Mouse (Mus musculus) megakaryocyte, embryonic 14.5 days (primary cell): ENCODE measurements around the gene Col25a1. TPM values are rescaled to one million over a fixed set of nuclear protein-coding genes. Genes with fewer than 3 reads are reported as not detected.

Source experiments
- H3K27me3 ChIP-seq: replicated peaks from 2 replicates; pipeline ENCODE3; 2012; ENCODE audit warnings: inconsistent platforms
- H3K36me3 ChIP-seq: replicated peaks from 2 replicates; pipeline ENCODE3; 2012; ENCODE audit warnings: low read length, inconsistent platforms, mixed read lengths
- H3K4me1 ChIP-seq: 2 replicates; pipeline ENCODE4 v1.6.1; 2012; ENCODE audit warnings: inconsistent platforms
- H3K4me3 ChIP-seq: replicated peaks from 2 replicates; pipeline ENCODE3; 2012; ENCODE audit warnings: moderate library complexity, mild to moderate bottlenecking, inconsistent platforms
- H3K9me3 ChIP-seq: 2 replicates; pipeline ENCODE4 v1.6.1; 2012; ENCODE audit warnings: inconsistent platforms
- FLI1 ChIP-seq: IDR thresholded peaks from 2 replicates; pipeline ENCODE4 v1.6.1; 2012; ENCODE audit warnings: low read length, inconsistent platforms, mixed read lengths
- GATA1 ChIP-seq: IDR thresholded peaks from 3 replicates; pipeline ENCODE4 v1.6.1; 2012; ENCODE audit warnings: mixed read lengths, low read length, inconsistent platforms, borderline replicate concordance
- polyA plus RNA-seq: library from polyadenylated mRNA; stranded (reverse); fragments of >175 nt; gene quantifications from 2 replicates; pipeline ENCODE4 v1.2.3, GENCODE M21; 2012; ENCODE audit warnings: low replicate concordance; ENCODE audit not compliant: insufficient read depth

The Col25a1 gene
- polyA plus RNA-seq, 1 experiment, result 0.06 TPM

DNA sequence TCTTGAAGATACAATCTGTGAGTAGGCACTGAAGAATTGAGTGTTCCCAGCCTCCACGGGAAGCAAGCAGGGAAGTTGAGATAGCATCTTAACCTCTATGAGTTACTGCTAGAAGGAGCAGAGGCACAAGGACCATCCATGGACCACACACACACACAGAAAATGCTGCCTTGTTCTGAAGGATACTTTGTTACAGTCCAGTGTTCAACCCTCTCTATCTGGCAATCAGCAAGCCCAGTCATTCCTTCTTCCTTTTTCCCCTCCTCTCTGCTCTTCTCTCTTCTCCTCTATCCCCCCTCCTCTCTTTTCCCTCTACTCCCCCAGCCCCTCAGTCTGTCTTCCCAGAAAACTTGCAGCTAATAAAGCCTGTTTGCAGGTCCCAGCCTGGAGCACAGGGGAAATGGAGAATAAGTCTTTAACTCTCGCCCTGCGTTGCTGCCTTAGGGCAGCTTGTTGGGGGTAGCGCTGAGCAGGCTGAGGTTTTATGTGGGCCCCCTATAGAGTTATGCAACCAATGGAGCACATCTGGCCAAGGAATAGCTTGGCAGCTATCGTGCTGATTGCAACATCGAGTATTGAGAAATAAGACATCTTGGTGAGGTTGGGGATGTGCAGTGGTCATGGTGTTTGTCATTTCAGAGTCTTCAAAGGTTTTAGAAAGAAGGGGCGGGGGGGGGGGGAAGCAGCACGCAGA lies 235.8 kb downstream of the Col25a1 start:
- peaks cover 16% of the 10 kb centered on the region for H3K9me3 ChIP-seq
- no peak overlapping the region for H3K4me3 ChIP-seq
- H3K36me3 ChIP-seq, result no peaks in the 10 kb centered on the region
- H3K4me1 ChIP-seq, result no peaks in the 10 kb centered on the region
- H3K27me3 ChIP-seq, result no peaks in the 10 kb centered on the region
- TF ChIP-seq GATA1 (no peak), FLI1 (no peak)

- Histone ChIP-seq H3K9me3 (peaks cover 19% of the 10 kb centered on the region), H3K36me3 (no peaks in the 10 kb centered on the region), H3K27me3 (no peaks in the 10 kb centered on the region), H3K4me3 (no peak overlapping the region), H3K4me1 (no peaks in the 10 kb centered on the region)
- TF ChIP-seq FLI1 (no peak), GATA1 (no peak)
Measured at GRCm38 (mm10) chr3:130368352-130368751, 237.1 kb downstream of the Col25a1 start.

GRCm38 (mm10) chr3:130369113-130369512 lies 237.8 kb downstream of the Col25a1 start:
- H3K27me3 ChIP-seq, result no peaks in the 10 kb centered on the region
- H3K4me1 ChIP-seq, result no peaks in the 10 kb centered on the region
- no peak for TF ChIP-seq FLI1
- no peak for TF ChIP-seq GATA1
- H3K4me3 ChIP-seq, result no peak overlapping the region
- H3K36me3 ChIP-seq, result no peaks in the 10 kb centered on the region
- peaks cover 19% of the 10 kb centered on the region for H3K9me3 ChIP-seq

DNA sequence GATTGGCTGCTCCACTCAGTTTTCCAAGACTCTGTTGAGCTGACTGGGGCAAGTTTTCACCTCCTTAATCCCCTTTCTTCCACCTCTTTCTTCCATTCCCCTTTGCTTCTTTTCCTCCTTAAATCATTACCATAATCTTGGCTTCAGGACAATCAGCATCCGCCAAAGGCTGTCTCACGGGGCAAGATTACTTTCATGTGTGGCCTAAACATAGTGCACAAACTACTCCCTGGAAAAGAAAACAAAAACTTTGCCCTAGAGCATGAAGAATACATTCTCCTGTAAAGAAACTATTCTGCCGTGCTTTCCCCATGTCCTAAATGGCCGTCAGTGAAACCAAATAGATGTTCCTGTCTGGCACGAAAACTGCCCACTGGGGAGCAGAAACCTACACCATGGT lies 238.9 kb downstream of the Col25a1 start:
- Histone ChIP-seq H3K4me1 (no peaks in the 10 kb centered on the region), H3K36me3 (no peaks in the 10 kb centered on the region), H3K9me3 (peaks cover 16% of the 10 kb centered on the region; the same call in 1 of the 2 replicates), H3K4me3 (no peak overlapping the region), H3K27me3 (no peaks in the 10 kb centered on the region)
- TF ChIP-seq FLI1, result no peak
- TF ChIP-seq GATA1, result no peak

DNA sequence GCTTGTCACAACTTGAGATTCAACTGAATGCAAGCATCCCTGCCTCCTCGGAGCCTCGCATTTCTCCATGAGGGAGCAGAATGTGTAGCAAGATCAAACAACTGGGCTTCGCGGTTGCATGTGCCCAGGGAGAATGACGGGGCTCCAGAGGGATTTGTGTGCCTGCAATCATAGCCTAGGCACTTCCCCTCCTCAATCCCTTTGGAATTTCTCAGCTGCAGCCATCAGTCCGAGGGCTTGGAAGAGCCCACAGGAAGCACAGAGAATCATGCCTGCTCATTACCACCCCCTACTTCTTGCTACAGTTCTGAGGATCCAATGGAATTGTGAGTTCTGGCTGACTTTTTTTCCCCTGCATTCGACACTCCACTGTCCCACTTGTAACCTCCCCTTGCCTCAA lies 241.8 kb downstream of the Col25a1 start:
- Histone ChIP-seq H3K27me3 (no peaks in the 10 kb centered on the region), H3K36me3 (no peaks in the 10 kb centered on the region), H3K9me3 (peaks cover 12% of the 10 kb centered on the region; the same call in 1 of the 2 replicates), H3K4me3 (no peak overlapping the region), H3K4me1 (no peaks in the 10 kb centered on the region)
- no peak for TF ChIP-seq FLI1

DNA sequence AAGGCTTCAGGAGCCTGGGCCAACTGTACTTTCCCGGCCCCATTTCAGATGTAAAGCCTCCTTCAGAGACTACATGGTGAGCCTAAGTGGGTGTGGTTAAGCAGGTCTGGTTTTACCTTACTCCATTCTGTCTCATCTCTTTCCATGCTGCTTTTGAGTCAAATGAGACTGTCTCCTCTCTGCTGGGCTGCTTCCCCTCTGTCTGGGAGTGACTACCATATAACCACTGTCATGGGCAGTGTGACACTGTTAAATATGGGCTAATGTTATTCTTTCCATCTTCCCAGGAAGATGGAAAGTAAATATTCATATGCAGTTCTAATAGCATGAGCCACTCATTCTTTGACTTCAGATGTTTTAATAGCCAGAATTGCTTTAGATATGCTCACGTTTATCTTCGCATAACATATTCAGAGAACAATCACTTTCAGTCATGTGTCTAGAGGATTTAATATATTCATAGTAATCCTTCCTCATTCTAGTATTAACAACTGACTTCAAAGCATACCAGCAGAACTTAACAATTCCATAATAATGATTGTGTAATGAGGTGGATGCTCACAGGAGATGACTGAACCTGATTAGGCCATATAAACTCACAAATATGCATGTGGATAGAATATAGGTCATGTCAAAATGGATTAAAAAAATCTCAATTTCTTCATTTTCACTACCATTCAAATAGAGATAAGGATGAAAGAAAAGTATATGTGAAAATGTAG lies 243.5 kb downstream of the Col25a1 start:
- no peaks in the 10 kb centered on the region for H3K4me1 ChIP-seq
- H3K36me3 ChIP-seq, result no peaks in the 10 kb centered on the region
- peaks cover 16% of the 10 kb centered on the region for H3K9me3 ChIP-seq
- no peak overlapping the region for H3K4me3 ChIP-seq
- no peak for TF ChIP-seq FLI1
- TF ChIP-seq GATA1, result no peak
- no peaks in the 10 kb centered on the region for H3K27me3 ChIP-seq

DNA sequence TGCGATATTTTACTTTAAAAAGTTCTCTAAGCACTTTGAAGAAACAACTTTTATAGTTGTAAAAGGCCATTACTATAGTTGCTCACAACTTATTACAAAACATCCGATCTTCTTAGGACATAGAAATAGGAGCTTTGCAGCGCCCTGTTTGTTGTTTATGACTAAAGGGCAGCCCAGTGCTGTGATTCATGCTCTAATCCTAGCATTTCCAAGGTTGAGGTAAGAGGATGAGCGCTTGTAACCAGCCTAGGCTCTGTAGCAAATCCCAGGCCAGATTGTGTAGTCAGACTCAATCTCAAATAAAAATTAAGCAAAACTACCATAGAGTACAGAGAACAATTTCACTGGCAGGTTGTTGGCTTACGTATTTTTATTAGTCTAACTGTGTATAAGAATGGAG lies 246.5 kb downstream of the Col25a1 start:
- Histone ChIP-seq H3K36me3 (no peaks in the 10 kb centered on the region), H3K4me1 (no peaks in the 10 kb centered on the region), H3K4me3 (no peak overlapping the region), H3K27me3 (no peaks in the 10 kb centered on the region), H3K9me3 (peaks cover 8% of the 10 kb centered on the region)
- TF ChIP-seq GATA1 (no peak), FLI1 (no peak)

- H3K4me3 ChIP-seq, result no peak overlapping the region
- no peaks in the 10 kb centered on the region for H3K27me3 ChIP-seq
- no peaks in the 10 kb centered on the region for H3K36me3 ChIP-seq
- peaks cover 5% of the 10 kb centered on the region for H3K9me3 ChIP-seq
- H3K4me1 ChIP-seq, result no peaks in the 10 kb centered on the region
- no peak for TF ChIP-seq GATA1
- TF ChIP-seq FLI1, result no peak
Measured at GRCm38 (mm10) chr3:130378626-130379025, 247.3 kb downstream of the Col25a1 start.

DNA sequence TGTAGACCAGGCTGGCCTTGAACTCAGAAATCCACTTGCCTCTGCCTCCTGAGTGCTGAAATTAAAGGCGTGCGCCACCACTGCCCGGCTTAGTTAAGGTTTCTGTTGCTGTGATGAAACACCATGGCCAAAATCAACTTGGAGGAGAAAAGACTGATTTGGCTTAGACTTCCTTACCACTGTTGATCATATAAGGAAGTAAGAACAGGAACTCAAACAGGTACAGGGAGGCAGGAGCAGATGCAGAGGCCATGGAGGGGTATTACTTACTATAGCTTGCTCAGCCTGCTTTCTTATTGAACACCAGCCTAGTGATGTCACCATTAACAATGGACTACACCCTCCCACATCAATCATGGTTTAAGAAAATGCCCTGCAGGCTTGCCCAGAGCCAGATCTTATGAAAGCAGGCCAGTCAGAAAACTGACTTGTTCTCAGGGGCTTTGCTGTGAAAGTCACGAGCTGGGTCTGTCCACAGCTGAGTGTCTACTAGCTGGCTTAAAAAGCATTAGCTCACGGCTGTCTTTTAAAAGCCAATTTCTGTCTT lies 249.1 kb downstream of the Col25a1 start:
- Histone ChIP-seq H3K4me3 (no peak overlapping the region), H3K36me3 (no peaks in the 10 kb centered on the region), H3K4me1 (no peaks in the 10 kb centered on the region), H3K27me3 (no peaks in the 10 kb centered on the region), H3K9me3 (peaks cover 5% of the 10 kb centered on the region)
- TF ChIP-seq FLI1 (no peak), GATA1 (no peak)

- Histone ChIP-seq H3K27me3 (no peaks in the 10 kb centered on the region), H3K4me3 (no peak overlapping the region), H3K9me3 (peaks cover 5% of the 10 kb centered on the region), H3K4me1 (no peaks in the 10 kb centered on the region), H3K36me3 (no peaks in the 10 kb centered on the region)
- TF ChIP-seq FLI1 (no peak), GATA1 (no peak)
Measured at GRCm38 (mm10) chr3:130381691-130382090, 250.4 kb downstream of the Col25a1 start.
